Mouse (Mus musculus) embryonic facial prominence, embryonic 12.5 days (tissue): ENCODE data around the gene Spag7. TPM values are rescaled to one million over a fixed set of nuclear protein-coding genes. Genes with fewer than 3 reads are reported as not detected.
A peak's percentile ranks its signal among the peaks of the same experiment; 100 is the strongest.

Source experiments
- ATAC-seq: fragments of 200-750 bp; cut with Nextera tagmentation; 2 replicates; pipeline ENCODE4 v1.8.0; 2017; ENCODE audit not compliant: insufficient number of reproducible peaks, insufficient read depth, low FRiP score, low TSS enrichment
- H3K27ac ChIP-seq: fragments of 300-500 bp; sonication (generic); 2 replicates; pipeline ENCODE4 v1.5.1; 2016; ENCODE audit warnings: mild to moderate bottlenecking
- H3K27me3 ChIP-seq: fragments of 300-500 bp; sonication (generic); 2 replicates; pipeline ENCODE4 v1.6.1; 2016; ENCODE audit warnings: mild to moderate bottlenecking, moderate library complexity
- H3K36me3 ChIP-seq: fragments of 300-500 bp; sonication (generic); 2 replicates; pipeline ENCODE4 v1.6.1; 2016; ENCODE audit warnings: mild to moderate bottlenecking
- H3K4me1 ChIP-seq: fragments of 300-500 bp; sonication (generic); 2 replicates; pipeline ENCODE4 v1.6.1; 2016
- H3K4me2 ChIP-seq: fragments of 300-500 bp; sonication (generic); replicated peaks from 2 replicates; pipeline ENCODE4 v1.6.1; 2016; ENCODE audit warnings: mild to moderate bottlenecking, moderate library complexity
- H3K4me3 ChIP-seq: fragments of 300-500 bp; sonication (generic); 2 replicates; pipeline ENCODE4 v1.5.1; 2016; ENCODE audit warnings: mild to moderate bottlenecking
- H3K9ac ChIP-seq: fragments of 300-500 bp; sonication (generic); 2 replicates; pipeline ENCODE4 v1.6.1; 2016; ENCODE audit warnings: mild to moderate bottlenecking, moderate library complexity
- H3K9me3 ChIP-seq: fragments of 300-500 bp; sonication (generic); 2 replicates; pipeline ENCODE4 v1.6.1; 2016; ENCODE audit warnings: mild to moderate bottlenecking, moderate library complexity
- WGBS: fragments of 180-500 bp; shearing (Covaris S2); methylation state at CpG from one replicate; pipeline ENCODE4 v1.1.7; 2016; 5-methylcytosine and 5-hydroxymethylcytosine counted together
- polyA plus RNA-seq: library from polyadenylated mRNA; unstranded; fragments of >200 nt; fragmentation: Nextera tagmentation; extraction: Ambion mirVana; gene quantifications from 2 replicates; pipeline ENCODE4 v1.2.1, GENCODE M21; 2016

Gene Spag7
- polyA plus RNA-seq, 1 experiment from 2014 or later, result 143 TPM

DNA sequence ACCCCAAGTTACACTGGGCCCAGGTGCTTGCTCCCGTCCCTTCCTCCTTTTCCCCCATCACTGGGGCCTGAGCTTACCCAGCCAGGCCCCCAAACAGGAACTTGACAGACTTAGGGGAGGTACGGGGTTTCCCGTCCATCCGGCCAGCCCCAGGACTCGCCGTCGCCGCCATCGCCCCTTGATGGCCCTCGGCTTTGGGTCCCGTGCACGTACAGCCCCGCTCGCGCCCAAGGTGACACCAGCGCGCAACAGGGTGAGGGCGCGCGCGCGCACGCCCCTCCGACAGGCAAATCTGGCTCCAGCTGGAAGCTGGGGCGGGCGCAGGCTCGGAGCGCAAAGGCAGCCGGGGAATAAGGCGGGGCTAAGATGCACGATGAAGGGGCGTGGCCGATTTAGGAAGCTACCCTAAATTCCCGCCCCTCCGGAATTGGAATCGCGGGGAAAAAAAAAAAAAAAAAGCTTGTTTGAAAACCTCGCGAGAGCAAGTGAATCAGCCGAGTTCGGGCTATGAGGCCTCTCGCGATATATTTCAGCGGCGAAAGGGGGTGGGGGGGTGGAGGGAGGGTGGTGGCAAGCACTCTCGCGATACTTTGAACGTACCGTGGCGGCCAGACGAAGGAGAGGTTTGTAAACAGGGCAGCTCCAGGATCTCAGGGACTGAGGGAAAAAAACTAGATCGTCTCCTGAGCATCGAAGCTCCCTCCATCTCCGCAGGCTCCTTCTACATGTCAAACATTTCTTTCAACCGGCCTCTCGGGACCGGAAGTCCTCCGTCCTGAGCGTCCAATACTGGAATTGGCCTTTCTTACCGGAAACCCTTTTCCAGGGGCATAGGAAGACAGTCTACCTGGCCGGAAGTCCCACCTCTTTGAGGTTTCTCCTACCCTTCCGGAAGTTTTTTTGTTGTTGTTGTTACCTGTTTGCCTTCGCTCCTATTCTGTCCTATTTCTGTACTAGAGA is 22.2 kb downstream of the Spag7 start, which contains the start of the genes Rnf167 and Slc25a11:
Gene Rnf167, plus strand, starts transcription at position 545 of the 960 bp plus-strand sequence.
Gene Slc25a11, minus strand, starts transcription at position 789 of the 960 bp plus-strand sequence.
- H3K9ac ChIP-seq, result peak within 1 kb of the TSS; percentile 88
- peak within 1 kb of the TSS; percentile 98 for H3K4me2 ChIP-seq
- under 1% methylated on average over 63 of the region's 63 CpGs for WGBS
- ATAC-seq, result peak; percentile 79
- H3K27me3 ChIP-seq, result no peaks in the 10 kb centered on the region
- peaks cover 64% of the 10 kb centered on the region for H3K36me3 ChIP-seq
- H3K9me3 ChIP-seq, result no peaks in the 10 kb centered on the region
- peaks cover 31% of the 10 kb centered on the region for H3K4me1 ChIP-seq
- H3K27ac ChIP-seq, result peak within 1 kb of the TSS; percentile 94
- peak within 1 kb of the TSS; percentile 81 for H3K4me3 ChIP-seq

DNA sequence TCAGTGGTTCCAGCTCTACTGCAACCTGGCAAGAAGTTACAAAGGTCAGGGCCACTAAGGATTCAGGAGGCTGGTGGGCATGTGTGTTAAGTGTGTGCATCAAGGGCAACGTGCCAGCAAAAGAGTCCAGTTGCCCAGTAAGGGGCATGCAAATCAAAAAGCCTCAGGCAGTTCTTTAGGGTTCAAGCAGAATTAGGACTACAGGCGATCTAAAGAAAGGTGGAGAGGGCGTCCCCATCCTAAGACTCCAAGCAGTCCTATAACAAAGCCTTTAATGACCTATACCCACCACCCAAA is 23.0 kb downstream of the Spag7 start:
- H3K27me3 ChIP-seq, result no peaks in the 10 kb centered on the region
- H3K9ac ChIP-seq, result peak overlapping the region; percentile 88
- WGBS, result 15% methylated on average over 3 of the region's 3 CpGs
- no peaks in the 10 kb centered on the region for H3K9me3 ChIP-seq
- H3K36me3 ChIP-seq, result peaks cover 57% of the 10 kb centered on the region
- H3K4me3 ChIP-seq, result peak overlapping the region; percentile 81
- H3K4me2 ChIP-seq, result peak overlapping the region; percentile 85
- H3K4me1 ChIP-seq, result peaks cover 29% of the 10 kb centered on the region
- peak overlapping the region; percentile 94; the same call in 1 of the 2 replicates for H3K27ac ChIP-seq
- ATAC-seq, result no peak; the same call in 1 of the 2 replicates

DNA sequence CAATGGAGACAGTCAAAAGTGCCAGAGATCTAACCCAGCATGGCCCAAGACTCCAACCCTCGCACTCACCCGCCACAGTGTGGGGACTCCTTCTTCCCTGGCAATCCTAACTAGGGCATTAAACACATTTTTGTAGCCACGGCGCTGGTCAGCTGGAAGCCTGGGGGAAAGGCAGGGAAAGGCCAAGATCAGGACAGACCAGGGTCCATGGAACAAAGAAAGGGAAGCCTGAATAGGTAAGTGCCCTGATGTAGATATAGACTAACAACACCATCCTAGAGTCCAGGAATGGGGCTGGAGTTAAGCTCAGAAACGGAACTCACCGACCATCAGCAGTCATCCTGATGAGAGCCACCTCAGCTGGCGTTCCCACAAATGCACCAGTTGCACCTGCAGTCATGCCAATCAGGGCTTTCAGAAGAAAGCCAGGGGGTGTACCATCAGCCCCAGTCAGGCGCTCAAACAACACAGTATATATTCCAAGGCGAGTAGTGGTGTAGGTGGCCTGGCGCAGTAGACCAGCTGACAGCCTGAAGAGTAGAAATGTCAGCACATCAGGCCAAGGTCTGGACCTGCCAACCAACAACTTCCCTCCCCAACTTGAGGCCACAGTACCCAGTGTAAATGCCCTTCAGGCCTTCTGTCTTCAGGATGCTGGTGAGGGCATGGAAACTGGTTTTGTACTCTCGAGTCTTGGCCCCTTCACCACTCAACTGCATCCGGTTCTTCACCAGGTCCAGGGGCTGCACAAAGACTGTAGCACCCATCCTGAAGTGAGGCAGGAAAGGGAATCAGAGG is 23.6 kb downstream of the Spag7 start:
- Histone ChIP-seq H3K27me3 (no peaks in the 10 kb centered on the region), H3K27ac (peak overlapping the region; percentile 94; the same call in 1 of the 2 replicates), H3K4me3 (peak overlapping the region; percentile 81), H3K4me2 (peak overlapping the region; percentile 85), H3K9ac (peak overlapping the region; percentile 88), H3K9me3 (no peaks in the 10 kb centered on the region), H3K4me1 (peaks cover 27% of the 10 kb centered on the region), H3K36me3 (peaks cover 52% of the 10 kb centered on the region)
- ATAC-seq, result no peak
- WGBS, result 90% methylated on average over 12 of the region's 12 CpGs

DNA sequence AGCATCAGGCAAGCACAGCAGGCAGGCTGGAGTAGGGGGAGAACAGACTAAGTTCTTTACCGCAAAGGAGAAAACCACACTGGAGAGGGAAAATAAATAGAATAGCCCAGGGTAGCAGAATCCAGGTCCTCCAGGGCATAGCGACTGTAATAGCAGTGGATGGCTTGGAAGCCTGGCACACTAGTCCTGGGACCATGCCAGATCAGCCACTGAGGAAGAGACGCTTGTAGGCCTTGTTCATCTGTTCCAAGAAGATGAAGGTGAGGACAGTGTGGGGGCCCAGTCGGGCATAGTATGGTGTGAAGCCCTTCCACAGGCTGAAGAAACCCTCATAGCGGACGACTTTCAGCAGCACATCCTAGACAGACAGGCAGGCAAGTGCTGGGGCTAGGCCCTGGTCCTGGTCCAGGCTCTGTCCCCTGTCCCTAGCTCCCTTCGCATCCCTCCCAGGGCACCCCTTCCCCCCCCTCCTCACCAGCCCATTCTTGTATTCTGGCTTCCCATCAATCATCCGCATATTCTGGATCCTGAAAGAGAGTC is 24.6 kb downstream of the Spag7 start:
- no peak overlapping the region for H3K27ac ChIP-seq
- no peak overlapping the region for H3K4me2 ChIP-seq

DNA sequence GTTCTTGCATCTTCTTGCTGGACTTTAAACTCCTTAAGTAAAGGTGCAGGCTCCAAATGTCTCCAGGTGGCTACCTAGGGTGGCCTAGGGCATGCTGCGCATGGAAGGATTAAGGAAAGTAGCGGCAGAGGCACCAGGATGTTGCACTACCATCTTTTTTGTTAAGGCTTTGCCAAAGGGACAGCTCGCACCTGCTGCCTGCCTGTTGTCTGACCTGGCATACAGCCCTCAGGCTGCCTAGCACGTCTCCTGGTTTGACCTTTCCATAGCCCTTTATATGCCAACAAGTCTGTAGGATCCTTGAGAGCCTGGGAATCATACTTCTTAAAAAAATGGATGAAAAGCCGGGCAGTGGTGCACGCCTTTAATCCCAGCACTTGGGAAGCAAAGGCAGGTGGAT is 26.2 kb downstream of the Spag7 start:
- Histone ChIP-seq H3K4me1 (peaks cover 12% of the 10 kb centered on the region), H3K9ac (no peak overlapping the region), H3K27me3 (no peaks in the 10 kb centered on the region), H3K27ac (no peak overlapping the region), H3K9me3 (no peaks in the 10 kb centered on the region), H3K4me2 (no peak overlapping the region), H3K4me3 (no peak overlapping the region), H3K36me3 (peaks cover 30% of the 10 kb centered on the region)
- no peak for ATAC-seq
- 92% methylated on average over 6 of the region's 6 CpGs for WGBS

More for the DNA sequence above, 24.6 kb downstream of the Spag7 start:
- H3K9ac ChIP-seq, result peak overlapping the region; percentile 17; the same call in 1 of the 2 replicates
- ATAC-seq, result no peak
- H3K4me1 ChIP-seq, result peaks cover 25% of the 10 kb centered on the region
- no peaks in the 10 kb centered on the region for H3K27me3 ChIP-seq
- WGBS, result 98% methylated on average over 8 of the region's 8 CpGs
- no peaks in the 10 kb centered on the region for H3K9me3 ChIP-seq
- H3K36me3 ChIP-seq, result peaks cover 43% of the 10 kb centered on the region
- H3K4me3 ChIP-seq, result no peak overlapping the region

DNA sequence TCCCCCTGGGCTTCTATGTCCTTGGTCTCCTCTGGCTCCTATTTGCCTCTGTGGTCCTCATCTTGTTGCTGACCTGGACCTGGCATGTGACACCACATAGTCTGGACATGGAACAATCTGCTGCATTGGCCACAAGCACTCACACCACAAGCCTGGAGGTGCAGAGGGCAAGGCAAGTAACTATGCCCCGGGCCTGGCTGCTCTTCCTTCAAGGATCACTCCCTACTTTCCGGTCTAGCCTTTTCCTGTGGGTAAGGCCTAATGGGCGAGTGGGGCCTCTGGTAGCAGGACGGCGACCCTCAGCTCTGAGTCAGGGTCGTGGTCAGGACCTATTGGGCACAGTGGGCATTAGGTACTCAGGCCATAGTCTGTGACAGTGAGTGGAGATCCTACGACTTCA is 28.0 kb downstream of the Spag7 start:
- WGBS, result 78% methylated on average over 7 of the region's 7 CpGs
- peaks cover 30% of the 10 kb centered on the region for H3K36me3 ChIP-seq
- ATAC-seq, result no peak

DNA sequence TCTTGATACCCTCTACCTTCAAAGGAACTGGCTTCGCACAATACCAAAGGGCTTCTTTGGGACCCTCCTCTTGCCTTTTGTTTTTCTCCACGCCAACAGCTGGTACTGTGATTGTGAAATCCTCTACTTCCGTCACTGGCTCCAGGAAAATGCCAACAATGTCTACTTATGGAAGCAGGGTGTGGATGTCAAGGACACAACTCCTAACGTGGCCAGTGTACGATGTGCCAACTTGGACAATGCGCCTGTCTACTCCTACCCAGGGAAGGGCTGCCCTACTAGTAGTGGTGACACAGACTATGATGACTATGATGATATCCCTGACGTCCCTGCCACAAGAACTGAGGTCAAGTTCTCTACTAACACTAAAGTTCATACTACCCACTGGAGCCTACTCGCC is 29.2 kb downstream of the Spag7 start:
- 83% methylated on average over 8 of the region's 8 CpGs for WGBS
- Histone ChIP-seq H3K9me3 (no peaks in the 10 kb centered on the region), H3K4me1 (0 out of 2 replicates have a peak, but pooled peaks cover under 1% of the 10 kb centered on the region), H3K4me2 (no peak overlapping the region), H3K27me3 (no peaks in the 10 kb centered on the region), H3K27ac (no peak overlapping the region), H3K9ac (no peak overlapping the region), H3K4me3 (no peak overlapping the region), H3K36me3 (peaks cover 22% of the 10 kb centered on the region)
- ATAC-seq, result no peak

More for the DNA sequence above, 28.0 kb downstream of the Spag7 start:
- Histone ChIP-seq H3K4me3 (no peak overlapping the region), H3K9me3 (no peaks in the 10 kb centered on the region), H3K9ac (no peak overlapping the region), H3K27me3 (no peaks in the 10 kb centered on the region), H3K27ac (no peak overlapping the region), H3K4me2 (no peak overlapping the region), H3K4me1 (peaks cover 12% of the 10 kb centered on the region)

DNA sequence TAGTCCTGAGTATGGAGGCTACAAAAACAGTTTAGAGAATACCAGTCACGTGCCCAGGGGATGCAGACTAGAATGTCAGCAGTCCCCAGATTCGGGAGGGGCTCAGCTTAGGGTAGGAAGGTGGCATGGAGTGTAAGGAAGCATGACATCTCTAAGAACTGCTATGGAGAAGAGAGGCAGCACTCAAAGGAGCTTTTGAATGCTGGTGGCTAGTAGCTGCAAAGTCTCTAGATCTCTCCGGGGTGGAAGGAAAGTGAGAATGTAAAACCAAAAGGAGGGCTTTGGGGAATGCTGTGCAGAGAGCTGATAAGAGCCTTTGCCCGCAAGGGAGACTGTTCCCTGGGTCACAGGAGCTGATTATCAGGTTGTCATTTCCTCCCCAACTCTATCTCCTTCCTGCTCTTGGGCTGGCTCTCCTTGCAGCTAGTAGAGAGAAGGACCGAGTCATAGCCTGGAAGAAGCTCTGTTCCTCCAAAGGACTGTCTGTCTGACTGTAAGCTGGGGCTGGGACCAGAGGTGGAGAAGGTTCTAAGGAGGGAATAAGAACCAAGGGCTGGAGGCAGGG is 30.4 kb downstream of the Spag7 start, which contains the start of gene Gp1ba:
Gene Gp1ba, plus strand, starts transcription at position 409 of the 565 bp plus-strand sequence.
- Histone ChIP-seq H3K4me3 (no peak within 1 kb of the TSS), H3K4me1 (no peaks in the 10 kb centered on the region), H3K9me3 (no peaks in the 10 kb centered on the region), H3K27me3 (no peaks in the 10 kb centered on the region), H3K9ac (no peak within 1 kb of the TSS), H3K4me2 (no peak within 1 kb of the TSS), H3K27ac (no peak within 1 kb of the TSS), H3K36me3 (peaks cover 11% of the 10 kb centered on the region; the same call in 1 of the 2 replicates)
- WGBS, result 49% methylated on average over 5 of the region's 5 CpGs
- no peak for ATAC-seq

DNA sequence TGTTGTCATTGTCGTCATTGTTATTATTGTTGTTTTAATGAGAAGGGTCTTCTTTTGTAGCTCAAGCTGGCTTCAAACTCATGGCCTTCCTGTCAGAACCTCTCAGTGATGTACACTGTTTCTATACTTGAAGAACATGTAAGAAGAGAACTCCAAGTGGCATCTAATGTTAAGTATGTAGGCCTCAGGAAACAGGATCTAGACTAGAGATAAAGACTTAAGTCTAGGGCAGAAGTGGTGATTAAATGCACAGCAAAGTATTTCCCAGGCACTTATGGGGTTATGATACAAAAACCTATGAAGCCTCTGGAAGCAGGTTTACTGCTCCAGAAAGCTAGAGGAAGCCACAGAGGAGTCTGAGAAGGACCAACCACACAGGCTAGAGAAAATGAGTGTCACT is 30.9 kb downstream of the Spag7 start:
- H3K4me1 ChIP-seq, result no peaks in the 10 kb centered on the region
- 82% methylated on average over 1 of the region's 1 CpGs for WGBS
- no peak for ATAC-seq
- no peaks in the 10 kb centered on the region for H3K27me3 ChIP-seq
- peaks cover 8% of the 10 kb centered on the region; the same call in 1 of the 2 replicates for H3K36me3 ChIP-seq
- H3K9ac ChIP-seq, result no peak overlapping the region
- H3K27ac ChIP-seq, result no peak overlapping the region
- H3K4me3 ChIP-seq, result no peak overlapping the region
- H3K9me3 ChIP-seq, result no peaks in the 10 kb centered on the region
- no peak overlapping the region for H3K4me2 ChIP-seq

DNA sequence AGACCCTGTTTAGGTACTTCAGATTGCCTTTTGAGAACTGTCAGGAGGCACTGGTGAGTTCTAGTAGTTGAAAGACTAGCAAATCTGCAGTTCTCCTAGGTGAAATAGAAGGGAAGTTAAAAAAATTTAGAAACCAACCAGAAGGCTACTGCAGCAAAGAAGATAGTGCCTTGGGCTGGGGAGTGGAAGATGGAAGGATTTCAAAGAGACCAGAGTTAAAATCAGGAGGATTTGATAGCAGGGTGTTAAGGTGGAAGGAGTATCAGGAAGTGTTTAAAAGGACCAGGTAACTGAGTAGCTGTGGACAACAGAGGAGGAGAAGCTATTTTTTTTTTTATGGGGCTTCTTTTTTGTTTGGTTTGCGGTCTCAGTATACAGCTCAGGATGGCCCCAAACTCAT is 31.5 kb downstream of the Spag7 start:
- no peak for ATAC-seq
- H3K27ac ChIP-seq, result no peak overlapping the region
- H3K4me3 ChIP-seq, result no peak overlapping the region
- H3K36me3 ChIP-seq, result peaks cover 3% of the 10 kb centered on the region; the same call in 1 of the 2 replicates
- no peaks in the 10 kb centered on the region for H3K27me3 ChIP-seq
- WGBS, result 100% methylated on average over 1 of the region's 1 CpGs
- H3K9ac ChIP-seq, result no peak overlapping the region
- H3K9me3 ChIP-seq, result no peaks in the 10 kb centered on the region
- H3K4me2 ChIP-seq, result no peak overlapping the region
- H3K4me1 ChIP-seq, result no peaks in the 10 kb centered on the region

DNA sequence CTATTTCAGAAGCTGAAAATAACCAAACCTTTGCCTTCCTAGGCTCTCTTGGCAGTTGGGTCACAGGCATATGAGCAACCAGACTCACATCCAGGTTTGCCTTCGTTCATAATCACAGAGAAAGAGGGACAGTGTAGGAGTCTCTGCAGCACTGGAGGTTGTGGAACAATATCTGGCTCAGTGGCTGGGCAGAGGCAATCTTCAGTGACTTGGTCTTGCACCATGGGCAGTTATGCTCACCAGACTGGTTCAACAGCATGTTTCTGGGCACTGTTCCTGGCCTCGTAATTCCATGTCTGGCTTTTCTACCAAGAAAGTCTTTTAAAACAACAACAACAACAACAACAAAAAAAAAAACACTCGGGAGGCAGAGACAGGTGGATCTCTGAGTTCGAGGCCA is 33.6 kb downstream of the Spag7 start:
- no peaks in the 10 kb centered on the region for H3K27me3 ChIP-seq
- no peak overlapping the region for H3K9ac ChIP-seq
- WGBS, result 78% methylated on average over 4 of the region's 4 CpGs
- H3K4me2 ChIP-seq, result no peak overlapping the region
- H3K36me3 ChIP-seq, result no peaks in the 10 kb centered on the region
- H3K9me3 ChIP-seq, result no peaks in the 10 kb centered on the region
- H3K4me1 ChIP-seq, result no peaks in the 10 kb centered on the region
- ATAC-seq, result no peak
- H3K27ac ChIP-seq, result no peak overlapping the region
- H3K4me3 ChIP-seq, result no peak overlapping the region
